Mouse (Mus musculus) midbrain, embryonic 13.5 days (tissue): ENCODE results near the gene Tcte1. TPM values are rescaled to one million over a fixed set of nuclear protein-coding genes. Genes with fewer than 3 reads are reported as not detected.
A peak's percentile ranks its signal among the peaks of the same experiment; 100 is the strongest.

Experiments used
- ATAC-seq: fragments of 200-750 bp; cut with Nextera tagmentation; 2 replicates; pipeline ENCODE4 v1.8.0; 2017; ENCODE audit warnings: mild to moderate bottlenecking, moderate TSS enrichment, moderate library complexity
- H3K27ac ChIP-seq: fragments of 300-500 bp; sonication (generic); 2 replicates; pipeline ENCODE4 v1.5.1; 2015; ENCODE audit warnings: inconsistent platforms, mild to moderate bottlenecking, moderate library complexity
- H3K27me3 ChIP-seq: fragments of 300-500 bp; sonication (generic); 2 replicates; pipeline ENCODE4 v1.6.1; 2015; ENCODE audit warnings: mild to moderate bottlenecking, inconsistent platforms
- H3K36me3 ChIP-seq: fragments of 300-500 bp; sonication (generic); 2 replicates; pipeline ENCODE4 v1.6.1; 2015; ENCODE audit warnings: mild to moderate bottlenecking, inconsistent platforms
- H3K4me1 ChIP-seq: fragments of 300-500 bp; sonication (generic); replicated peaks from 2 replicates; pipeline ENCODE4 v1.6.1; 2015; ENCODE audit warnings: inconsistent platforms
- H3K4me2 ChIP-seq: fragments of 300-500 bp; sonication (generic); replicated peaks from 2 replicates; pipeline ENCODE4 v1.6.1; 2015; ENCODE audit warnings: moderate library complexity, mild to moderate bottlenecking, inconsistent platforms
- H3K4me3 ChIP-seq: fragments of 300-500 bp; sonication (generic); replicated peaks from 2 replicates; pipeline ENCODE4 v1.5.1; 2015; ENCODE audit warnings: mild to moderate bottlenecking, inconsistent platforms
- H3K9ac ChIP-seq: fragments of 300-500 bp; sonication (generic); replicated peaks from 2 replicates; pipeline ENCODE4 v1.6.1; 2015; ENCODE audit warnings: mild to moderate bottlenecking, inconsistent platforms
- H3K9me3 ChIP-seq: fragments of 300-500 bp; sonication (generic); 2 replicates; pipeline ENCODE4 v1.6.1; 2016; ENCODE audit warnings: mild to moderate bottlenecking, inconsistent platforms
- WGBS: fragments of 180-500 bp; shearing (Covaris S2); methylation state at CpG from one replicate; pipeline ENCODE4 v1.1.7; 2015; 5-methylcytosine and 5-hydroxymethylcytosine counted together
- polyA plus RNA-seq: library from polyadenylated mRNA; unstranded; fragments of >200 nt; fragmentation: Nextera tagmentation; extraction: Ambion mirVana; gene quantifications from 2 replicates; pipeline ENCODE4 v1.2.1, GENCODE M21; 2015

Tcte1 gene
- polyA plus RNA-seq, result 2.6 and 2.7 TPM in 2 replicates

GRCm38 (mm10) chr17:45523263-45523662 is at the start of gene Tcte1:
Gene Tcte1 (plus strand): TSS chr17:45523434.
- H3K9ac ChIP-seq, result peak within 1 kb of the TSS; percentile 68
- under 1% methylated on average over 21 of the region's 21 CpGs for WGBS
- peaks cover 16% of the 10 kb centered on the region for H3K4me1 ChIP-seq
- ATAC-seq, result peak; percentile 83
- no peak within 1 kb of the TSS for H3K27ac ChIP-seq
- peaks cover 29% of the 10 kb centered on the region for H3K27me3 ChIP-seq
- no peaks in the 10 kb centered on the region for H3K9me3 ChIP-seq
- H3K4me2 ChIP-seq, result peak within 1 kb of the TSS; percentile 74
- H3K4me3 ChIP-seq, result peak within 1 kb of the TSS; percentile 44
- peaks cover 25% of the 10 kb centered on the region for H3K36me3 ChIP-seq

GRCm38 (mm10) chr17:45473667-45474066 is 49.6 kb upstream of the Tcte1 start:
- peaks cover 15% of the 10 kb centered on the region; the same call in 1 of the 2 replicates for H3K27me3 ChIP-seq
- WGBS, result 79% methylated on average over 6 of the region's 6 CpGs
- H3K4me1 ChIP-seq, result peaks cover 17% of the 10 kb centered on the region
- H3K36me3 ChIP-seq, result no peaks in the 10 kb centered on the region
- no peak overlapping the region for H3K4me3 ChIP-seq
- no peak overlapping the region for H3K27ac ChIP-seq
- no peak for ATAC-seq
- no peaks in the 10 kb centered on the region for H3K9me3 ChIP-seq
- H3K4me2 ChIP-seq, result no peak overlapping the region
- no peak overlapping the region for H3K9ac ChIP-seq

- 68% methylated on average over 8 of the region's 8 CpGs for WGBS
- Histone ChIP-seq H3K27ac (no peak overlapping the region), H3K4me1 (peaks cover 17% of the 10 kb centered on the region), H3K4me3 (peak overlapping the region; percentile 37), H3K9me3 (no peaks in the 10 kb centered on the region), H3K9ac (no peak overlapping the region; the same call in 1 of the 2 replicates), H3K27me3 (peaks cover 15% of the 10 kb centered on the region; the same call in 1 of the 2 replicates), H3K36me3 (no peaks in the 10 kb centered on the region), H3K4me2 (peak overlapping the region; percentile 57)
- ATAC-seq, result peak; percentile 46
These were observed 49.1 kb upstream of the Tcte1 start for GRCm38 (mm10) chr17:45474146-45474545.

- 5% methylated on average over 30 of the region's 30 CpGs for WGBS
- Histone ChIP-seq H3K9ac (peak within 1 kb of the TSS; percentile 51; the same call in 1 of the 2 replicates), H3K36me3 (no peaks in the 10 kb centered on the region), H3K4me3 (peak within 1 kb of the TSS; percentile 37), H3K27ac (0 out of 2 replicates have a peak within 1 kb of the TSS, but pooled peaks have one; percentile 22), H3K9me3 (no peaks in the 10 kb centered on the region), H3K4me2 (peak within 1 kb of the TSS; percentile 57), H3K27me3 (peaks cover 15% of the 10 kb centered on the region; the same call in 1 of the 2 replicates), H3K4me1 (peaks cover 17% of the 10 kb centered on the region)
- ATAC-seq, result peak; percentile 90
These were observed 48.4 kb upstream of the Tcte1 start, which contains the start of gene Spats1 for GRCm38 (mm10) chr17:45474669-45475465. Gene Spats1 (minus strand): TSS chr17:45475415.

- peaks cover 17% of the 10 kb centered on the region for H3K4me1 ChIP-seq
- WGBS, result 24% methylated on average over 12 of the region's 12 CpGs
- no peak overlapping the region for H3K4me3 ChIP-seq
- H3K36me3 ChIP-seq, result no peaks in the 10 kb centered on the region
- H3K9me3 ChIP-seq, result 0 out of 2 replicates have a peak, but pooled peaks cover 7% of the 10 kb centered on the region
- H3K27me3 ChIP-seq, result peaks cover 15% of the 10 kb centered on the region; the same call in 1 of the 2 replicates
- H3K9ac ChIP-seq, result no peak overlapping the region
- H3K4me2 ChIP-seq, result no peak overlapping the region
- no peak overlapping the region for H3K27ac ChIP-seq
- ATAC-seq, result peak; percentile 38; the same call in 1 of the 2 replicates
These were observed 44.9 kb upstream of the Tcte1 start for GRCm38 (mm10) chr17:45478234-45478825.

GRCm38 (mm10) chr17:45480429-45480828 is 42.8 kb upstream of the Tcte1 start:
- H3K36me3 ChIP-seq, result no peaks in the 10 kb centered on the region
- 0 out of 2 replicates have a peak, but pooled peaks cover 7% of the 10 kb centered on the region for H3K9me3 ChIP-seq
- ATAC-seq, result no peak
- H3K4me2 ChIP-seq, result no peak overlapping the region
- WGBS, result 29% methylated on average over 2 of the region's 2 CpGs
- H3K4me3 ChIP-seq, result no peak overlapping the region
- peaks cover 16% of the 10 kb centered on the region; the same call in 1 of the 2 replicates for H3K27me3 ChIP-seq
- H3K9ac ChIP-seq, result no peak overlapping the region
- H3K27ac ChIP-seq, result no peak overlapping the region
- peaks cover 7% of the 10 kb centered on the region; the same call in 1 of the 2 replicates for H3K4me1 ChIP-seq

- Histone ChIP-seq H3K4me3 (no peak overlapping the region), H3K36me3 (no peaks in the 10 kb centered on the region), H3K4me1 (no peaks in the 10 kb centered on the region), H3K4me2 (no peak overlapping the region), H3K9ac (no peak overlapping the region), H3K27me3 (0 out of 2 replicates have a peak, but pooled peaks cover 4% of the 10 kb centered on the region), H3K27ac (no peak overlapping the region), H3K9me3 (0 out of 2 replicates have a peak, but pooled peaks cover 7% of the 10 kb centered on the region)
- no peak for ATAC-seq
- WGBS, result 92% methylated on average over 7 of the region's 7 CpGs
These were observed 37.7 kb upstream of the Tcte1 start for GRCm38 (mm10) chr17:45485581-45485980.

GRCm38 (mm10) chr17:45487216-45487615 is 36.0 kb upstream of the Tcte1 start:
- Histone ChIP-seq H3K27me3 (0 out of 2 replicates have a peak, but pooled peaks cover 4% of the 10 kb centered on the region), H3K9me3 (no peaks in the 10 kb centered on the region), H3K4me1 (no peaks in the 10 kb centered on the region), H3K4me2 (no peak overlapping the region), H3K9ac (no peak overlapping the region), H3K27ac (no peak overlapping the region), H3K36me3 (no peaks in the 10 kb centered on the region), H3K4me3 (no peak overlapping the region)
- ATAC-seq, result no peak
- WGBS, result 14% methylated on average over 5 of the region's 5 CpGs

- 89% methylated on average over 23 of the region's 23 CpGs for WGBS
- H3K27ac ChIP-seq, result no peak overlapping the region
These were observed 34.6 kb upstream of the Tcte1 start for GRCm38 (mm10) chr17:45488321-45489254.

GRCm38 (mm10) chr17:45489736-45490135 is 33.5 kb upstream of the Tcte1 start:
- 85% methylated on average over 6 of the region's 6 CpGs for WGBS
- H3K9me3 ChIP-seq, result no peaks in the 10 kb centered on the region
- ATAC-seq, result no peak
- H3K4me3 ChIP-seq, result no peak overlapping the region
- H3K36me3 ChIP-seq, result no peaks in the 10 kb centered on the region
- no peak overlapping the region for H3K27ac ChIP-seq
- H3K9ac ChIP-seq, result no peak overlapping the region
- H3K4me2 ChIP-seq, result no peak overlapping the region
- 0 out of 2 replicates have a peak, but pooled peaks cover 4% of the 10 kb centered on the region for H3K27me3 ChIP-seq
- peaks cover 3% of the 10 kb centered on the region; the same call in 1 of the 2 replicates for H3K4me1 ChIP-seq

More at GRCm38 (mm10) chr17:45488321-45489254, 34.6 kb upstream of the Tcte1 start:
- Histone ChIP-seq H3K36me3 (no peaks in the 10 kb centered on the region), H3K9me3 (no peaks in the 10 kb centered on the region), H3K4me2 (no peak overlapping the region), H3K27me3 (0 out of 2 replicates have a peak, but pooled peaks cover 4% of the 10 kb centered on the region), H3K4me3 (no peak overlapping the region), H3K9ac (no peak overlapping the region), H3K4me1 (no peaks in the 10 kb centered on the region)
- no peak for ATAC-seq

GRCm38 (mm10) chr17:45490532-45491154 is 32.6 kb upstream of the Tcte1 start:
- 82% methylated on average over 13 of the region's 13 CpGs for WGBS

More at GRCm38 (mm10) chr17:45490532-45491154, 32.6 kb upstream of the Tcte1 start:
- H3K4me2 ChIP-seq, result no peak overlapping the region
- no peaks in the 10 kb centered on the region for H3K9me3 ChIP-seq
- H3K27ac ChIP-seq, result no peak overlapping the region
- H3K36me3 ChIP-seq, result no peaks in the 10 kb centered on the region
- no peak overlapping the region for H3K9ac ChIP-seq
- ATAC-seq, result no peak
- peaks cover 3% of the 10 kb centered on the region; the same call in 1 of the 2 replicates for H3K4me1 ChIP-seq
- H3K27me3 ChIP-seq, result 0 out of 2 replicates have a peak, but pooled peaks cover under 1% of the 10 kb centered on the region
- H3K4me3 ChIP-seq, result no peak overlapping the region
